Mouse (Mus musculus) limb, embryonic 15.5 days (tissue): ENCODE results near the gene Lamtor3. TPM values are rescaled to one million over a fixed set of nuclear protein-coding genes. Genes with fewer than 3 reads are reported as not detected.
"Not testable (repeated sequence)": the region's sequence is repeated elsewhere in the genome, so short reads cannot be mapped to it uniquely, and the experiment has no call there.

Experiments used
- ATAC-seq: fragments of 200-750 bp; cut with Nextera tagmentation; 2 replicates; pipeline ENCODE4 v1.8.0; 2017; ENCODE audit warnings: low read depth, moderate TSS enrichment; ENCODE audit not compliant: insufficient number of reproducible peaks, low FRiP score, low TSS enrichment
- H3K27ac ChIP-seq: fragments of 300-500 bp; sonication (generic); 2 replicates; pipeline ENCODE4 v1.5.1; 2015; ENCODE audit warnings: moderate library complexity, mild to moderate bottlenecking, inconsistent platforms
- H3K27me3 ChIP-seq: fragments of 300-500 bp; sonication (generic); 2 replicates; pipeline ENCODE4 v1.6.1; 2015; ENCODE audit warnings: inconsistent platforms
- H3K36me3 ChIP-seq: fragments of 300-500 bp; sonication (generic); 2 replicates; pipeline ENCODE4 v1.6.1; 2015; ENCODE audit warnings: inconsistent platforms
- H3K4me1 ChIP-seq: fragments of 300-500 bp; sonication (generic); 2 replicates; pipeline ENCODE4 v1.6.1; 2015; ENCODE audit warnings: inconsistent platforms
- H3K4me2 ChIP-seq: fragments of 300-500 bp; sonication (generic); 2 replicates; pipeline ENCODE4 v1.6.1; 2015; ENCODE audit warnings: mild to moderate bottlenecking, inconsistent platforms
- H3K4me3 ChIP-seq: fragments of 300-500 bp; sonication (generic); 2 replicates; pipeline ENCODE4 v1.5.1; 2015; ENCODE audit warnings: mild to moderate bottlenecking, inconsistent platforms
- H3K9ac ChIP-seq: fragments of 300-500 bp; sonication (generic); 2 replicates; pipeline ENCODE4 v1.6.1; 2015; ENCODE audit warnings: inconsistent platforms
- H3K9me3 ChIP-seq: fragments of 300-500 bp; sonication (generic); 2 replicates; pipeline ENCODE4 v1.6.1; 2016; ENCODE audit warnings: inconsistent platforms
- WGBS: fragments of 180-500 bp; shearing (Covaris S2); methylation state at CpG from one replicate; pipeline ENCODE4 v1.1.7; 2015; 5-methylcytosine and 5-hydroxymethylcytosine counted together
- polyA plus RNA-seq: library from polyadenylated mRNA; unstranded; fragments of >200 nt; fragmentation: Nextera tagmentation; extraction: Ambion mirVana; gene quantifications from 2 replicates; pipeline ENCODE4 v1.2.1, GENCODE M21; 2015

The Lamtor3 gene
- polyA plus RNA-seq, 1 experiment from 2014 or later: 116 TPM

- no peaks in the 10 kb centered on the region for H3K27me3 ChIP-seq
- peaks cover 47% of the 10 kb centered on the region for H3K36me3 ChIP-seq
- H3K9me3 ChIP-seq: no peaks in the 10 kb centered on the region
- H3K4me1 ChIP-seq: no peaks in the 10 kb centered on the region
- H3K4me2 ChIP-seq: no peak overlapping the region
- 85% methylated on average over 5 of the region's 5 CpGs for WGBS
- no peak for ATAC-seq
- no peak overlapping the region for H3K27ac ChIP-seq
- H3K4me3 ChIP-seq: no peak overlapping the region
- no peak overlapping the region for H3K9ac ChIP-seq
Measured at GRCm38 (mm10) chr3:137897685-137898084, 20.6 kb upstream of the Lamtor3 start.

- no peaks in the 10 kb centered on the region for H3K27me3 ChIP-seq
- no peak overlapping the region for H3K4me3 ChIP-seq
- no peak overlapping the region for H3K27ac ChIP-seq
- no peak for ATAC-seq
- no peak overlapping the region for H3K9ac ChIP-seq
- no peak overlapping the region for H3K4me2 ChIP-seq
- no peaks in the 10 kb centered on the region for H3K4me1 ChIP-seq
- 76% methylated on average over 10 of the region's 10 CpGs for WGBS
- peaks cover 47% of the 10 kb centered on the region for H3K36me3 ChIP-seq
- H3K9me3 ChIP-seq: no peaks in the 10 kb centered on the region
Measured at GRCm38 (mm10) chr3:137900149-137900548, 18.2 kb upstream of the Lamtor3 start.

- Histone ChIP-seq H3K27ac (no peak overlapping the region), H3K36me3 (peaks cover 4% of the 10 kb centered on the region; the same call in 1 of the 2 replicates), H3K4me1 (peaks cover 6% of the 10 kb centered on the region; the same call in 1 of the 2 replicates), H3K27me3 (no peaks in the 10 kb centered on the region), H3K9me3 (no peaks in the 10 kb centered on the region), H3K4me3 (no peak overlapping the region), H3K9ac (no peak overlapping the region), H3K4me2 (no peak overlapping the region)
- ATAC-seq: no peak
- WGBS: 64% methylated on average over 2 of the region's 2 CpGs
Measured at GRCm38 (mm10) chr3:137913093-137913492, 5.2 kb upstream of the Lamtor3 start.

GRCm38 (mm10) chr3:137914567-137914966 lies 3.7 kb upstream of the Lamtor3 start:
- H3K4me3 ChIP-seq, ATAC-seq, H3K27me3 ChIP-seq, H3K9me3 ChIP-seq, H3K9ac ChIP-seq, H3K36me3 ChIP-seq, H3K27ac ChIP-seq, H3K4me2 ChIP-seq: not testable (repeated sequence)
- WGBS: 80% methylated on average over 1 of the region's 1 CpGs
- peaks cover 13% of the 10 kb centered on the region for H3K4me1 ChIP-seq

GRCm38 (mm10) chr3:137917694-137918171 lies 573 bp upstream of the Lamtor3 start:
- no peak for ATAC-seq
- Histone ChIP-seq H3K36me3 (peaks cover 14% of the 10 kb centered on the region), H3K4me2 (peak overlapping the region; percentile 48), H3K4me3 (peak overlapping the region; percentile 89), H3K9me3 (no peaks in the 10 kb centered on the region), H3K27me3 (no peaks in the 10 kb centered on the region), H3K4me1 (peaks cover 17% of the 10 kb centered on the region), H3K9ac (peak overlapping the region; percentile 14), H3K27ac (peak overlapping the region; percentile 85)
- WGBS: 20% methylated on average over 12 of the region's 12 CpGs

GRCm38 (mm10) chr3:137918932-137919311 lies 616 bp downstream of the Lamtor3 start:
- 15% methylated on average over 6 of the region's 6 CpGs for WGBS
- Histone ChIP-seq H3K4me2 (peak overlapping the region; percentile 48), H3K27ac (peak overlapping the region; percentile 85), H3K36me3 (peaks cover 17% of the 10 kb centered on the region), H3K9me3 (no peaks in the 10 kb centered on the region), H3K4me3 (peak overlapping the region; percentile 89), H3K9ac (peak overlapping the region; percentile 71; the same call in 1 of the 2 replicates), H3K27me3 (no peaks in the 10 kb centered on the region), H3K4me1 (peaks cover 17% of the 10 kb centered on the region)
- no peak for ATAC-seq

GRCm38 (mm10) chr3:137919398-137919797 lies 1.1 kb downstream of the Lamtor3 start:
- H3K27ac ChIP-seq: no peak overlapping the region
- H3K4me2 ChIP-seq: peak overlapping the region; percentile 48
- H3K9ac ChIP-seq: peak overlapping the region; percentile 71; the same call in 1 of the 2 replicates
- ATAC-seq: no peak
- peaks cover 17% of the 10 kb centered on the region for H3K4me1 ChIP-seq
- no peaks in the 10 kb centered on the region for H3K9me3 ChIP-seq
- no peaks in the 10 kb centered on the region for H3K27me3 ChIP-seq
- peak overlapping the region; percentile 89 for H3K4me3 ChIP-seq
- 89% methylated on average over 7 of the region's 7 CpGs for WGBS
- H3K36me3 ChIP-seq: peaks cover 22% of the 10 kb centered on the region

- ATAC-seq: no peak
- Histone ChIP-seq H3K27ac (no peak overlapping the region), H3K27me3 (no peaks in the 10 kb centered on the region), H3K4me3 (no peak overlapping the region), H3K4me2 (no peak overlapping the region), H3K9me3 (no peaks in the 10 kb centered on the region), H3K4me1 (peaks cover 17% of the 10 kb centered on the region), H3K36me3 (peaks cover 33% of the 10 kb centered on the region), H3K9ac (no peak overlapping the region)
- 93% methylated on average over 4 of the region's 4 CpGs for WGBS
Measured at GRCm38 (mm10) chr3:137920594-137920993, 2.3 kb downstream of the Lamtor3 start.

GRCm38 (mm10) chr3:137927010-137927409 lies 8.7 kb downstream of the Lamtor3 start:
- WGBS: 91% methylated on average over 4 of the region's 4 CpGs
- Histone ChIP-seq H3K9ac (no peak overlapping the region), H3K9me3 (no peaks in the 10 kb centered on the region), H3K36me3 (peaks cover 65% of the 10 kb centered on the region), H3K4me1 (no peaks in the 10 kb centered on the region), H3K4me2 (no peak overlapping the region), H3K27ac (no peak overlapping the region), H3K27me3 (no peaks in the 10 kb centered on the region), H3K4me3 (no peak overlapping the region)
- no peak for ATAC-seq

- Histone ChIP-seq H3K27me3 (no peaks in the 10 kb centered on the region), H3K27ac (no peak overlapping the region), H3K36me3 (peaks cover 56% of the 10 kb centered on the region), H3K4me3 (no peak overlapping the region), H3K9me3 (no peaks in the 10 kb centered on the region), H3K9ac (no peak overlapping the region), H3K4me1 (no peaks in the 10 kb centered on the region), H3K4me2 (no peak overlapping the region)
- 90% methylated on average over 3 of the region's 3 CpGs for WGBS
- ATAC-seq: no peak
Measured at GRCm38 (mm10) chr3:137929940-137930339, 11.6 kb downstream of the Lamtor3 start.

- H3K9ac ChIP-seq: no peak overlapping the region
- no peak overlapping the region for H3K4me2 ChIP-seq
- H3K4me1 ChIP-seq: no peaks in the 10 kb centered on the region
- H3K36me3 ChIP-seq: peaks cover 33% of the 10 kb centered on the region
- no peak overlapping the region for H3K4me3 ChIP-seq
- H3K9me3 ChIP-seq: no peaks in the 10 kb centered on the region
- H3K27ac ChIP-seq: no peak overlapping the region
- no peak for ATAC-seq
- H3K27me3 ChIP-seq: no peaks in the 10 kb centered on the region
- WGBS: 56% methylated on average over 7 of the region's 7 CpGs
Measured at GRCm38 (mm10) chr3:137932748-137933147, 14.4 kb downstream of the Lamtor3 start.

- Histone ChIP-seq H3K27me3 (no peaks in the 10 kb centered on the region), H3K4me2 (no peak overlapping the region), H3K4me1 (no peaks in the 10 kb centered on the region), H3K36me3 (peaks cover 28% of the 10 kb centered on the region), H3K27ac (no peak overlapping the region), H3K4me3 (no peak overlapping the region), H3K9ac (no peak overlapping the region), H3K9me3 (no peaks in the 10 kb centered on the region)
- 77% methylated on average over 3 of the region's 3 CpGs for WGBS
- ATAC-seq: no peak
Measured at GRCm38 (mm10) chr3:137933986-137934385, 15.7 kb downstream of the Lamtor3 start.
